Mouse (Mus musculus) neural tube, embryonic 13.5 days (tissue): ENCODE results near the gene Mpg. TPM values are rescaled to one million over a fixed set of nuclear protein-coding genes. Genes with fewer than 3 reads are reported as not detected.

Experiments used
- ATAC-seq: fragments of 200-750 bp; cut with Nextera tagmentation; 2 replicates; pipeline ENCODE4 v1.8.0; 2017; ENCODE audit warnings: low read depth, mild to moderate bottlenecking, moderate TSS enrichment, moderate library complexity
- H3K27ac ChIP-seq: fragments of 300-500 bp; sonication (generic); replicated peaks from 2 replicates; pipeline ENCODE4 v1.5.1; 2015; ENCODE audit warnings: moderate library complexity, mild to moderate bottlenecking, inconsistent platforms
- H3K27me3 ChIP-seq: fragments of 300-500 bp; sonication (generic); 2 replicates; pipeline ENCODE4 v1.6.1; 2015; ENCODE audit warnings: mild to moderate bottlenecking, inconsistent platforms
- H3K36me3 ChIP-seq: fragments of 300-500 bp; sonication (generic); 2 replicates; pipeline ENCODE4 v1.6.1; 2015; ENCODE audit warnings: mild to moderate bottlenecking, inconsistent platforms
- H3K4me1 ChIP-seq: fragments of 300-500 bp; sonication (generic); replicated peaks from 2 replicates; pipeline ENCODE4 v1.6.1; 2015; ENCODE audit warnings: inconsistent platforms
- H3K4me2 ChIP-seq: fragments of 300-500 bp; sonication (generic); 2 replicates; pipeline ENCODE4 v1.6.1; 2015; ENCODE audit warnings: inconsistent platforms, mild to moderate bottlenecking, moderate library complexity
- H3K4me3 ChIP-seq: fragments of 300-500 bp; sonication (generic); 2 replicates; pipeline ENCODE4 v1.5.1; 2015; ENCODE audit warnings: mild to moderate bottlenecking, inconsistent platforms
- H3K9ac ChIP-seq: fragments of 300-500 bp; sonication (generic); 2 replicates; pipeline ENCODE4 v1.6.1; 2015; ENCODE audit warnings: moderate library complexity, mild to moderate bottlenecking, inconsistent platforms
- H3K9me3 ChIP-seq: fragments of 300-500 bp; sonication (generic); 2 replicates; pipeline ENCODE4 v1.6.1; 2016; ENCODE audit warnings: inconsistent platforms
- WGBS: fragments of 180-500 bp; shearing (Covaris S2); methylation state at CpG from one replicate; pipeline ENCODE4 v1.1.7; 2015; 5-methylcytosine and 5-hydroxymethylcytosine counted together
- polyA plus RNA-seq: library from polyadenylated mRNA; unstranded; fragments of >200 nt; fragmentation: Nextera tagmentation; extraction: Ambion mirVana; gene quantifications from 2 replicates; pipeline ENCODE4 v1.2.1, GENCODE M21; 2015

Mpg gene
- polyA plus RNA-seq, 1 experiment from 2014 or later: 36.6 TPM

- H3K9me3 ChIP-seq: no peaks in the 10 kb centered on the region
- ATAC-seq: no peak
- 0 out of 2 replicates have a peak, but pooled peaks cover 5% of the 10 kb centered on the region for H3K27me3 ChIP-seq
- H3K27ac ChIP-seq: no peak overlapping the region
- H3K4me2 ChIP-seq: no peak overlapping the region
- H3K36me3 ChIP-seq: no peaks in the 10 kb centered on the region
- peaks cover 12% of the 10 kb centered on the region for H3K4me1 ChIP-seq
- no peak overlapping the region for H3K9ac ChIP-seq
- 57% methylated on average over 4 of the region's 4 CpGs for WGBS
- H3K4me3 ChIP-seq: no peak overlapping the region
These were observed 44.9 kb downstream of the Mpg start for GRCm38 (mm10) chr11:32271178-32271577.

GRCm38 (mm10) chr11:32276347-32276746 is 50.0 kb downstream of the Mpg start, which contains the start of gene Hba-x:
Gene Hba-x, plus strand, starts transcription at chr11:32276400.
- 69% methylated on average over 3 of the region's 3 CpGs for WGBS
- H3K9me3 ChIP-seq: no peaks in the 10 kb centered on the region
- H3K27ac ChIP-seq: no peak within 1 kb of the TSS
- peaks cover 15% of the 10 kb centered on the region; the same call in 1 of the 2 replicates for H3K27me3 ChIP-seq
- H3K36me3 ChIP-seq: no peaks in the 10 kb centered on the region
- H3K9ac ChIP-seq: no peak within 1 kb of the TSS
- H3K4me3 ChIP-seq: no peak within 1 kb of the TSS
- no peak for ATAC-seq
- no peaks in the 10 kb centered on the region for H3K4me1 ChIP-seq
- no peak within 1 kb of the TSS for H3K4me2 ChIP-seq

GRCm38 (mm10) chr11:32277736-32278457 is 51.6 kb downstream of the Mpg start:
- Histone ChIP-seq H3K4me1 (no peaks in the 10 kb centered on the region), H3K36me3 (no peaks in the 10 kb centered on the region), H3K27me3 (peaks cover 17% of the 10 kb centered on the region; the same call in 1 of the 2 replicates), H3K27ac (no peak overlapping the region), H3K9me3 (no peaks in the 10 kb centered on the region), H3K4me3 (no peak overlapping the region), H3K4me2 (no peak overlapping the region), H3K9ac (no peak overlapping the region)
- no peak for ATAC-seq
- 73% methylated on average over 21 of the region's 21 CpGs for WGBS

GRCm38 (mm10) chr11:32278458-32278957 is 52.2 kb downstream of the Mpg start:
- Histone ChIP-seq H3K36me3 (no peaks in the 10 kb centered on the region), H3K9ac (no peak overlapping the region), H3K9me3 (no peaks in the 10 kb centered on the region), H3K27me3 (peaks cover 17% of the 10 kb centered on the region; the same call in 1 of the 2 replicates), H3K27ac (no peak overlapping the region), H3K4me2 (no peak overlapping the region), H3K4me1 (no peaks in the 10 kb centered on the region), H3K4me3 (no peak overlapping the region)
- ATAC-seq: no peak
- WGBS: 79% methylated on average over 12 of the region's 12 CpGs

GRCm38 (mm10) chr11:32280646-32281045 is 54.3 kb downstream of the Mpg start:
- Histone ChIP-seq H3K36me3 (no peaks in the 10 kb centered on the region), H3K4me3 (no peak overlapping the region), H3K4me2 (no peak overlapping the region), H3K9me3 (no peaks in the 10 kb centered on the region), H3K27ac (no peak overlapping the region), H3K9ac (no peak overlapping the region), H3K4me1 (no peaks in the 10 kb centered on the region), H3K27me3 (peaks cover 17% of the 10 kb centered on the region; the same call in 1 of the 2 replicates)
- WGBS: 78% methylated on average over 2 of the region's 2 CpGs
- no peak for ATAC-seq

GRCm38 (mm10) chr11:32281416-32282144 is 55.3 kb downstream of the Mpg start:
- H3K4me2 ChIP-seq: no peak overlapping the region
- peaks cover 11% of the 10 kb centered on the region; the same call in 1 of the 2 replicates for H3K27me3 ChIP-seq
- no peaks in the 10 kb centered on the region for H3K36me3 ChIP-seq
- no peak overlapping the region; the same call in 1 of the 2 replicates for H3K27ac ChIP-seq
- no peak for ATAC-seq
- no peak overlapping the region for H3K4me3 ChIP-seq
- no peaks in the 10 kb centered on the region for H3K4me1 ChIP-seq
- 63% methylated on average over 1 of the region's 1 CpGs for WGBS
- H3K9me3 ChIP-seq: no peaks in the 10 kb centered on the region
- H3K9ac ChIP-seq: no peak overlapping the region

Other genes with a start within 250 kb of the Mpg start
- 356 and 366 TPM in 2 replicates for gene Nsg2, start 226.0 kb upstream of the Mpg start, polyA plus RNA-seq
- gene Il9r, start 26.2 kb upstream of the Mpg start, polyA plus RNA-seq: not detected in 2 replicates
- gene Snrnp25, start 21.1 kb upstream of the Mpg start, polyA plus RNA-seq: 45.7 and 46.8 TPM in 2 replicates
- gene Rhbdf1, start 4.2 kb upstream of the Mpg start, polyA plus RNA-seq: 28.9 and 30.4 TPM in 2 replicates
- gene Nprl3, start 41.2 kb downstream of the Mpg start, polyA plus RNA-seq: 39.8 and 42.8 TPM in 2 replicates
- gene Hba-x, start 49.9 kb downstream of the Mpg start, polyA plus RNA-seq: 319 and 454 TPM in 2 replicates
- gene Hba-a1, start 57.0 kb downstream of the Mpg start, polyA plus RNA-seq: 2,421 and 2,557 TPM in 2 replicates
- gene Hbq1b, start 60.5 kb downstream of the Mpg start, polyA plus RNA-seq: 2.0 and 3.0 TPM in 2 replicates
- gene Hba-a2, start 70.0 kb downstream of the Mpg start, polyA plus RNA-seq: 5,548 and 5,687 TPM in 2 replicates
- gene Hbq1a, start 73.6 kb downstream of the Mpg start, polyA plus RNA-seq: 1.4 and 1.8 TPM in 2 replicates
- gene Sh3pxd2b, start 121.3 kb downstream of the Mpg start, polyA plus RNA-seq: 20.0 and 20.2 TPM in 2 replicates
- 46.8 and 54.8 TPM in 2 replicates for gene Ubtd2, start 228.9 kb downstream of the Mpg start, polyA plus RNA-seq